Mouse (Mus musculus): ENCODE data around the gene Idnk.
"Not testable (repeated sequence)": the region's sequence is repeated elsewhere in the genome, so short reads cannot be mapped to it uniquely, and the experiment has no call there.

Idnk gene

GRCm38 (mm10) chr13:58157447-58158098 is at the start of gene Idnk:
Gene Idnk (plus strand): TSS chr13:58157649.
- DNase-seq, result peak; percentile 86 to 87

- DNase-seq, result no peak
Measured at GRCm38 (mm10) chr13:58111306-58111705, 46.1 kb upstream of the Idnk start.

GRCm38 (mm10) chr13:58112191-58112590 is 45.3 kb upstream of the Idnk start:
- DNase-seq, result no peak

GRCm38 (mm10) chr13:58112601-58113041 is 44.8 kb upstream of the Idnk start:
- DNase-seq, result no peak

GRCm38 (mm10) chr13:58113061-58113900 is 44.2 kb upstream of the Idnk start, which contains the start of gene Klhl3:
Gene Klhl3 (minus strand): TSS chr13:58113592.
- peak; percentile 84 to 89 for DNase-seq

- no peak for DNase-seq
Measured at GRCm38 (mm10) chr13:58115227-58115626, 42.2 kb upstream of the Idnk start.

- no peak for DNase-seq
Measured at GRCm38 (mm10) chr13:58116801-58117200, 40.6 kb upstream of the Idnk start.

GRCm38 (mm10) chr13:58117318-58118017 is 40.0 kb upstream of the Idnk start:
- peak; percentile 77 to 78 for DNase-seq

GRCm38 (mm10) chr13:58122786-58123297 is 34.6 kb upstream of the Idnk start:
- DNase-seq, result no peak

- DNase-seq, result no peak
Measured at GRCm38 (mm10) chr13:58123381-58123780, 34.1 kb upstream of the Idnk start.

GRCm38 (mm10) chr13:58124278-58124677 is 33.2 kb upstream of the Idnk start:
- DNase-seq, result no peak

- no peak for DNase-seq
Measured at GRCm38 (mm10) chr13:58124989-58125388, 32.5 kb upstream of the Idnk start.

- peak; percentile 32 to 38 for DNase-seq
Measured at GRCm38 (mm10) chr13:58126126-58126525, 31.3 kb upstream of the Idnk start.

GRCm38 (mm10) chr13:58126862-58127765 is 30.3 kb upstream of the Idnk start:
- DNase-seq, result peak; percentile 47 to 58

- no peak for DNase-seq
Measured at GRCm38 (mm10) chr13:58127766-58128361, 29.6 kb upstream of the Idnk start.

GRCm38 (mm10) chr13:58128396-58128767 is 29.1 kb upstream of the Idnk start, which contains the start of gene Hnrnpa0:
Gene Hnrnpa0 (minus strand): TSS chr13:58128556.
- DNase-seq, result peak; percentile 94 to 96

- peak; percentile 92 to 96 for DNase-seq
Measured at GRCm38 (mm10) chr13:58128768-58129671, 28.4 kb upstream of the Idnk start.

- no peak for DNase-seq
Measured at GRCm38 (mm10) chr13:58129687-58130246, 27.7 kb upstream of the Idnk start.

GRCm38 (mm10) chr13:58131692-58132091 is 25.8 kb upstream of the Idnk start:
- DNase-seq, result no peak

GRCm38 (mm10) chr13:58146603-58147002 is 10.8 kb upstream of the Idnk start:
- not testable (repeated sequence) for DNase-seq
